Mouse (Mus musculus) lung, postnatal 10 days (tissue): ENCODE results near the gene Olfr643.

Source experiments
- DNase-seq: peaks from one replicate; pipeline ENCODE4 v3.0.0; 2021

Gene Olfr643

GRCm38 (mm10) chr7:104137305-104137704, at the start of gene Olfr643:
TSS of gene Olfr643 (minus strand) at chr7:104137405.
- no peak for DNase-seq

DNA sequence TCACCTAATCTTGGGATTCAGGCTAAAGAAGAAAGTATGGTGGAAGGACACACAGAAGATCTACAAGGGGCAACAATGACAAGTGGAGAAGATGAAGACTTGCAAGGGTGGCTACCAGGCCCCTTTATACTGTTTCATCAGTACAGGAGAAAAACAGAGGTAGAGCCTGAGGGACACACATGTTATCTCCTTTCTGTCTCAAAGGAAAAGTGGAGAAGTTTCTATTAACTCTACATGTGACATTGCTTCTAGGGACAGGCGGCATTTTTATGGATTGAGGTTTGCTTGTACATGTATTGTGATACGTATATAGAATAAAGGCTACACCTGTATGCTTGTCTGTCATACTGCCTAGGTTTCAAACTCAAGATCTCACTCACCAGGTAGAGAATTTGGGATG, 46.1 kb upstream of the Olfr643 start, which contains the start of gene Olfr648:
Olfr648 (minus strand) TSS at position 101 of the 400 bp plus-strand sequence.
- no peak for DNase-seq

GRCm38 (mm10) chr7:104179074-104179473, 41.9 kb upstream of the Olfr643 start:
- DNase-seq: no peak

GRCm38 (mm10) chr7:104178422-104179054, 41.3 kb upstream of the Olfr643 start:
- no peak for DNase-seq

DNA sequence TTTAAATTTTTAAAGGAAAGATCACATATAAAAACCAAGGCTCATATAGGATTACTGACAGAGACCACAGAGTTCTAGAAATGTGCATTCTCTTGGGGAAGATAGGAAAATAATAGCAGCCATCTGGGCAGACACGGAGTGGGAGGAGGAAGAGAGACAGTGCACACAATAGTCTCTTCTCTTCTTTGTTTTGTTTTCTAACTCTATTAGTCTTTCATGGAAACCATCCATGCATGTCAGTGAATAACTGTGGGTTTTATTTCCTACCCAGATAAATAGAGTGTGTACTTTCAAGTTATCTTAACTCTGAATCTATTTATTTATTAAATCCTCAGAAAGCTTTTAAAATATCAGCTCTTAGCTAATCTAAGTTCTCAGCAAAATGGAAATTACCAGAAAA, 37.9 kb upstream of the Olfr643 start:
- no peak for DNase-seq

DNA sequence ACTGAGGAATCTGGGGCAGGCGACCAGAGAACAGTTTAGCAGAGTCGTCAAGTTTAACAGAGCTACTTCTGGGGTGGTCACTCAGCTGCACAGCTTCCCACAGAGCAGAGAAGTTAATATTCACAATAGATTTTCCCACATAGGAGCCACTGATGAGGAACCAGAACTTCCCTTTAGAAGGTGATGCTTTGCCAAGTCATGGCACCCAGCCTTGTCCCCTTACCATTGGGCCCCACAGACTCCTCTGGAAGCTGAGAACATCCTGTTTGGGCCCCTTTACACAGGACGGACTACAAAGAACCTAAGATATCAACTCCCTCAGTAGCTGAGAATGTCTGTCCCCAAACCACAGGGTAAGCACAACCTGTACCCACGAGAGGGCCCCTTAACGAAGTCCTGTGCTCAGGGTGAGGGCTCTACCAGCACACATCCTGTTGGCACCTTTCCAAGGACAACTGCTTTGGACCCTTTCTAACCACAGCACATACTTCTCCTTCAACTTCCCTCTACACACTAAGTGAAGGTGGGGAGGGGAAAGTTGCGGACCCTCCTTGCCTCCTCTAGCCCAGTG, 32.5 kb upstream of the Olfr643 start:
- DNase-seq: no peak

DNA sequence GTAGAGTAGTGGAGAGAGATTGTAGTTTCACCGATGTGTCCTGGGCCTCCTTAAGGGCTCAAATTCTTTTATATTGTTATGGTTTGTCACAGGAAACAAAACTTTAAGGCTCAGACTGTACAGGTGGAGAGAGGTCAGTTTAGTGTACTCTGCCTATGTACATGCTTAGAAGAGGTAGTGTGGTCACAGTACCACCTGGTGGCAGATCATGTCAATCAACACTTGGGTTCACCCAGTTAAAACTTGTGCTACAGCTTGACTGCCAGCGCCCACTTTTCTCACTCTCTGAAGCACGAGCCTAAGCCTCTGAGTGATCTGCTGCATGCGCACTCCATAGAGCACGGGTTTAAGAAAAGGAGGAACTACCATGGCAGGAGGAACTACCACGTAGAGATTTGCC, 29.9 kb upstream of the Olfr643 start:
- DNase-seq: no peak

GRCm38 (mm10) chr7:104150456-104150855, 13.3 kb upstream of the Olfr643 start, which contains the start of gene Ubqlnl:
TSS of gene Ubqlnl (minus strand) at chr7:104150556.
- no peak for DNase-seq

DNA sequence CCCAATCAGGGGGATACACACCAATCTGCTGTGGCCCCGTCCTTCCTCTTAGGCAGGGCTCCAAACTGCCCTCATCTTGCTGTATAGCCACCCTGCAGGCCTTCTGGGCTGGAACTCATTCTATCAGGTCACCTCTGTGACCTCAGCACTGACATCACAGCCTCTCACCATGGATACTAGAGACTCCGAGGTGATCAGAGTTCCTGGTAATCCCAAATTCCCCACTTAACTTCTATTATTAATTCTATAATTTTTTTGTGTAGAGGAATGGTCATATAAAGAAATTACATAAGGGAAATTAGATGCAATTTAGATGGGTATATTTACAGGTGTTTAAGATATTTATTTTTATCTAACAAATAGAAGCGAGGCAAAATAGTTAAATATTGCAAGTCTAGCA, 6.0 kb upstream of the Olfr643 start, which contains the start of gene Ubqln3:
Ubqln3 (minus strand) TSS at position 101 of the 400 bp plus-strand sequence.
- no peak for DNase-seq

DNA sequence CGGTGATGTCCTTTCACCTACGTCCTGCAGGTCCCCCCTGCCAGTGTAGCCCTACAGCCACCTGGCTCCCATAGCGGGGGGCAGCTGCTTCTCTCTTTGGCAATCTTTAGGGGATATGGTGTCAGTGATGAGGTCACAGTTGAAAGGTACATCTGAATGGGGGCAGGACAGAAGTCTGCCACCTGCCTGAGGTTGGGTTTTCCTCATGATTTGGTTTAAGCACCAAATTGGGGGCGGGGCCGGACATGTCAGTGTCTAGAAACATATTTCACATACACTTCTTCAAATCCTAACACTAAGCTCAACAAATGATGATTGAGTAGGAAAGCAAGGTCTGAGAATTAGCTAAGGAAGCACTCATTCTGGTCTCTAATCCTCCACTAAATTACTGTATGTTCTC, 7.5 kb downstream of the Olfr643 start, which contains the start of gene Ubqln5:
Ubqln5 (minus strand) TSS at position 101 of the 400 bp plus-strand sequence.
- DNase-seq: no peak

GRCm38 (mm10) chr7:104104757-104104972, 32.5 kb downstream of the Olfr643 start, which contains the start of gene Olfr646:
TSS of gene Olfr646 (plus strand) at chr7:104104873.
- DNase-seq: no peak

DNA sequence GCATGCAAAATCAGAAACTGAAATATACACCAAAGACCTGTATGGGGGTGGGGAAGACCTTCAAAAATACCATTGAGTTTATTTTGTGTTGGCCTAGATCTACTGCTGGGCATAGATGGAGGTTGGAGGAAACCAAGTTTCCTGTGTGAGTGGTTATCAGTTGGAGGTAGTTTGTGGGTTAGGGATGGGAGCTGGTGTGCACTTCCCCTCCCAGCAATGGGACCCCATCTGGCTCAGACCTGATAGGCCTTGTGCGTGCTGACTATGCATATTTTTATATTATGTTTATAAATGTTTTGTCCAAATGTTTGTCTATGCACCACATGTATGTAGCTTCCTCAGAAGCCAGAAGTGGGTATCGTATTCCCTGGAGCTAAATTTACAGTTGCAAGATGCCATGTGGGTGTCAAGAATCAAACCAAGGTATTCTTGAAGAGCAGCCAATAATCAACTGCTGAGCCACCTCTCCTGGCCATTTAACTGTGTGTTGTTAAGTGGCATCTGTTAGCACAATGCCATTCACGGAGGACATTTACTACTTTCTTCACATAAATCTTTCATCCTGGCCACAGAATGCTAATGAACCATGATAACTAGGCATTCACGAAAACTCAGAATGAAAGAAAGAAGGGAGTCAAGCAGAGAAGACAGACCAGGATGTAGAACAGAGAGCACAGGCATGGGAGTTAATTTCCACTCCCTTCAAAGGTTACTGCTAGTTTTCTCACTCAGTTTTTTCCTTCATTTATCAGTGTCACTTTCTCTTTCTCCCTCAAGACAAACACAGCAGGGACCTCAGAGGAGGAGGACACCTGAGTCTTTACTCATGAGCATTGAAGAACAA, 33.1 kb downstream of the Olfr643 start:
- no peak for DNase-seq

- no peak for DNase-seq
Observed at GRCm38 (mm10) chr7:104085365-104085764, 51.8 kb downstream of the Olfr643 start, which contains the start of gene Olfr645. TSS of gene Olfr645 (minus strand) at chr7:104085465.

DNA sequence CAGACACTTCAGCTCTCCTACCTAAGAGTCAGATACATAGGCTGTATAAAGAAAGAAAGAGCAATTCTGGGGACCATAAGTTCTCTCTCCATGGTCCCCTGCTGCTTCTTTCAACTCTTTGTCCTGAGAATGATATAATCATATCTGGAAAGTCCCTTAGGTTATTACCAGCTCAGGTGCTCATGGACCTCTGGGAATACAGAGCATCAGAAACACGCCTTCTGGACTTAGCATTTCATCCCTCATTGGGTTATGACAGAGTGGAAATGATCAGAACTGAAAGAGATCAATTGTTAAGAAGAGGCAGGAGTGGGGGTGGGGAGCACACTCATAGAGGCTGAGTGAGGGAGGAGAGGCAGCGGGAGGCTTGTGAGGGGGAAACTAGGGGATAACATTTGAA, 65.4 kb downstream of the Olfr643 start, which contains the start of gene Olfr644:
Olfr644 (minus strand) TSS at position 101 of the 400 bp plus-strand sequence.
- DNase-seq: no peak

DNA sequence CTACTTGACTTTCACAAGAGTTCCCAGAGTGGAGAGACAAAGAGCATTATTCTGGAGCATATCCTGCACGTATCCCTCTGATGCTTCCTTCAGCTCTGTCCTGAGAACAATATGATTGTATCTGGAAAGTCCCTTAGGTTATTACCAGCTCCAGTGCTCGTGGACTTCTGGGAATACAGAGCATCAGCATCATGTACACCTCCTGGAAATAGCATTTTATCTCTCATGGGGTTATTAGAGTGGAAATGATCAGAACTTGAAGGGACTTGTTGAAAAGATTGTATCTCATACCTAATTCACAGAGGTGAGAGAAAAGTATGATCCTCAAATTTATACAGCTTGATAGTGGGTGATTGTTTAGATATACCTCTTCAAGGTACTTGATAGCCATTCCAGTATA, 75.9 kb downstream of the Olfr643 start, which contains the start of gene 4930516K23Rik:
4930516K23Rik (minus strand) TSS at position 101 of the 400 bp plus-strand sequence.
- no peak for DNase-seq

DNA sequence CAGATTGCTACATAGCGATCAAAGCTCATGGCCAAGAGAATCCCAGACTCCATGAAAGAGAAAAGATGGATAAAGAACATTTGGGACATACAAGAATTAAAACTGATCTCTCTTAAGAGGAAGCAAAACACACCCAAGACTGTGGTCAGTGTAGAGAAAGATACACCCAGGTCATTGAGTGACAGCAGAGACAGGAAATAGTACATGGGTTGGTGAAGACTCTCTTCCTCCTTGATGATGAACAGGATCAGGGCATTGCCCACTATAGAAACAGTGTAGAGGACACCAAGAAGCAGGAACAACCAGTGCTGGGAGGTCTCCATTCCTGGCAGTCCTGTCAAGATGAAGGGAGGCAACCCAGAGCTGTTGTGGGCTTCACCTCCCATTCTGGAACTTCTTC, 78.0 kb downstream of the Olfr643 start:
- DNase-seq: no peak

DNA sequence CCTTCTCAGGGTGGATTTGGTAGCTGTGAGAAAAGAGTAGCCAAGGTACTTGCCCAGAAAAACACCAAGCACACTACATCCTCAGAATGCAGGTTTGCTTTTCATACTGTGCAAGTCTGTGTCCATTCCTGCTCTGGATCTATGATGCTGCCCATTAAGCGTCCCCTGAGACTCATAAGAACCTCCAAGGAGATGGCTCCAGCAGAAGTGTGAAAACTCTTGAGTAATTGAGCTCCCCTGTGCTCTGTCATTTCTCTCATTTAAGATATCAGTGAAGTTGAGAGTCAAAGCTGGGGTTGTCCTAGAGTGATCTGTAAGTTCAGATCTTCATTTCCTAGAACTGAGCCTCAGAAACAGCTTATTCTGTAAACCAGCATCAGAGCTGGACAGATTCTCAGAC, 84.6 kb downstream of the Olfr643 start, which contains the start of gene Olfr642:
Olfr642 (minus strand) TSS at position 101 of the 400 bp plus-strand sequence.
- no peak for DNase-seq

DNA sequence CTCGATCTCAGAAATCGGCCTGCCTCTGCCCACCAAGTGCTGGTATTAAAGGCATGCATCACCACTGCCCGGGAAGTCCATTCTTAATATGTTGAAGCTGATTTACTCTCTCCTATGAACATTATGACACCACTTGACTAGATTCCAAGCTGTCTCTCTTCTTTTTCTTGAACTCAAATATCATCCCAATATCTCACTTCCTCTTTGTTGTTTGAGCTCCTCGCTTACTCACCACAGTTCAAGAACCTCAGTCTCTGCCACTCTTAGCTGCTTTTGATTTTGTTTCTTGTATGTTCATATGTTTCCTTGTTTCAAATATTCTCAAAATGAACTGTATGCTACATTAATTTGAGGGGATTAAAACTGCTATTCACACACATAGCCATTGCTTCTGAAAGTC, 86.5 kb downstream of the Olfr643 start:
- DNase-seq: no peak

DNA sequence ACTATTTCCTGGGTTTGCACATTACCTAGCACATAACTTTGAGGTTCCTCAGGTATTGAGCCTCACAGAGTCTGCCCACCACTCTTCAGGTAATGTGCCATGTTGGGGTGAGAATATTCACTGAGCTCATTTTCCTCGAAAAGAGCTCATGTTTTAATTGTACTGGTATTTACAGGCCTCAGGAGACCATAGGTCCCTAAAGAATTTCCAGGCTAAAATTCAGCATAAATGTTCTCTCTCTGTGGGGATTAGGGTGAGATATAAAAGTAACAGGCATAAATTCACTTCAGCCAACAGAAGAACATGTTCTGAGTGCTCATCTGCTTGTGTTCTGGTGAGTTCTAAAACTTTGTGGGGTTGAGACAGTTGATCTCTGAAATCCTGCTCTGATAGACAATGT, 102.1 kb downstream of the Olfr643 start, which contains the start of gene Olfr641:
Olfr641 (plus strand) TSS at position 301 of the 400 bp plus-strand sequence.
- no peak for DNase-seq

GRCm38 (mm10) chr7:104026978-104027377, 110.2 kb downstream of the Olfr643 start:
- no peak for DNase-seq

- DNase-seq: no peak
Observed at GRCm38 (mm10) chr7:104025473-104025872, 111.7 kb downstream of the Olfr643 start, which contains the start of gene Olfr640. TSS of gene Olfr640 (minus strand) at chr7:104025573.

DNA sequence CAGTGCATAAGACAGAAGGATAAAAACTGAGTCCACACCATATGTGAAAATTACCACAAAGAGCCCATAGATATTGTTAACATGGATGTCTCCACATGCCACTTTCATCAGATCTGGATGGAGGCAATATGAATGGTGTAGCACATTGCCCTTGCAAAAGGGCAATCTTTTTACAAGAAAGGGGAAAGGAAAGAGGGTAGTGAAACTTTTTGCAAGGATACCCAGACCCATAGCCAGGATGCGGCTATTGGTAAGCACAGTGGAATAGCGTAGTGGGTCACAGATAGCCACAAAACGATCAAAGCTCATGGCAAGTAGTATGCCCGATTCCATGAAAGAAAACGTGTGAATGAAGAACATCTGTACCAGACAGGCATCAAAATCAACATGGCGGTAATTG, 115.6 kb downstream of the Olfr643 start:
- no peak for DNase-seq

DNA sequence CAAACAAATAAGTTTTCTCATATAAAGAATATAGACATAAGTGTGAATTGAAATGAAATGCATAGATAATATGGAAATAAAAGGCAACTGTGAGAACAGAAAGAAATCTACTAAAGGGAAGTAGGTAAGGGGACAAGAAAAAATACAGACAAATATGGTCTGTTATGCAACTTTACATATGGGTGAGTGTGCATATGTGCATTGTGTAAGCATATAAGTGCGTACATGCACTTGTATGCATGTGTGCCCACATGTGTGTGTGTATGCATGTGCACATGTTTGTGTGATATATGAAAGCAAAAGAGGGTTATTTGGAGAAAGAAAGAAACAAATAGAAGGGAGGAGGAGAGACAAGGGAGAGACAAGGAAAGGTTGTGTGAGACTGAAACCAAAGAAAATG, 118.3 kb downstream of the Olfr643 start:
- no peak for DNase-seq
